Mouse (Mus musculus): Measurements from ENCODE around the gene Foxo4. TPM values are rescaled to one million over a fixed set of nuclear protein-coding genes. Genes with fewer than 3 reads are reported as not detected.

The Foxo4 gene
- total RNA-seq, 1 experiment from 2014 or later = 12.3 TPM

DNA sequence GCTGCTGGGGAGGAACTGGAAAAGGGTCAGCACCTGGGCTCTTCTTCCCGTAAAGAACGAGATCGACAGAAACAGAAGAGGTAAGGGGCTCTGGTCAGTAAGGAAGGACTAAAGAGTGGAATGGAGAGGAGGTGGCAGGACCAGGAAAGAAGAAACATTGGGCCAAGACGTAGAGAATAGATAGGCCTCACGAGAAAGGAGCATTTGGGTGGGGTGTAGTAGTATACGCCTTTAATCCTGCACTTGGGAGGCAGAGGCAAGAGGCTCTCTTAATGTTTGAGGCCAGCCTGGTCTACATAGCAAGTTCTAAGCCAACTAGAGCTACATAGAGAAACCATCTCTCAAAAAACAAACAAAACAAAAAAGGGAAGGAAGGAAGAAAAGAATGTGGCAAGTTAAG is 34.1 kb downstream of the Foxo4 start:
- ATAC-seq (replicated peaks; ENCODE audit: low read depth, poor library complexity, severe bottlenecking) = no peak

- ATAC-seq (replicated peaks; ENCODE audit: low read depth, poor library complexity, severe bottlenecking) = no peak
These were observed 34.7 kb downstream of the Foxo4 start for GRCm38 (mm10) chrX:101289037-101289436.

DNA sequence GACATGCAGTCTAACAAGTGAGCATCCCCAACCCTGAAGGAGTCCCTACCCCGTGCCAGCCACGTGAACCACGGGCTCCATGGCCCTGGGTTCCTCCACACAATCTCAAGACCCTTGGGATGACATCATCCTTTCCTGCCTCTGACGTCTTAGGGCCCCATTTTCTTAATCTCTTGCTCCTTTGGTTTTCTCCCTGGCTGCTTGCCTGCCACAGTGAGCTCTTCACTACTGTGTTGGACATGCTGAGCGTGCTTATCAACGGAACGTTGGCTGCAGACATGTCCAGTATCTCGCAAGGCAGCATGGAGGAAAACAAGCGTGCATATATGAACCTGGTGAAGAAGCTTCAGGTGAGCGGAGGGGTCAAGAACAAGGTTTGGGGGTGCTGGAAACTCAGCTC is 35.8 kb downstream of the Foxo4 start:
- no peak; the same call in 1 of the 2 replicates for ATAC-seq (replicated peaks; ENCODE audit: low read depth, poor library complexity, severe bottlenecking)

- no peak for ATAC-seq (replicated peaks; ENCODE audit: low read depth, poor library complexity, severe bottlenecking)
These were observed 44.7 kb downstream of the Foxo4 start, which contains the start of gene Nlgn3 for GRCm38 (mm10) chrX:101299055-101299454. Nlgn3 (plus strand) TSS chrX:101299168.

GRCm38 (mm10) chrX:101299473-101300426 is 45.4 kb downstream of the Foxo4 start:
- no peak for ATAC-seq (replicated peaks; ENCODE audit: low read depth, poor library complexity, severe bottlenecking)

GRCm38 (mm10) chrX:101300427-101301030 is 46.2 kb downstream of the Foxo4 start:
- no peak for ATAC-seq (replicated peaks; ENCODE audit: low read depth, poor library complexity, severe bottlenecking)

GRCm38 (mm10) chrX:101301654-101302053 is 47.3 kb downstream of the Foxo4 start:
- ATAC-seq (replicated peaks; ENCODE audit: low read depth, poor library complexity, severe bottlenecking) = no peak

GRCm38 (mm10) chrX:101304646-101305045 is 50.3 kb downstream of the Foxo4 start:
- no peak for ATAC-seq (replicated peaks; ENCODE audit: low read depth, poor library complexity, severe bottlenecking)

GRCm38 (mm10) chrX:101309299-101309698 is 55.0 kb downstream of the Foxo4 start:
- no peak for ATAC-seq (replicated peaks; ENCODE audit: low read depth, poor library complexity, severe bottlenecking)

Other genes with a start within 250 kb of the Foxo4 start
- not detected in 2 replicates for gene Tex11, start 194.9 kb upstream of the Foxo4 start, total RNA-seq (2017)
- gene Slc7a3, start 168.5 kb upstream of the Foxo4 start, total RNA-seq (2017) = 0.09 TPM in 1 of 2 replicates, not detected in the other
- gene Snx12, start 32.0 kb upstream of the Foxo4 start, total RNA-seq (2017) = 32.8 and 52.3 TPM in 2 replicates
- gene Gm614, start 9.5 kb downstream of the Foxo4 start, total RNA-seq (2017) = 0.27 TPM in 1 of 2 replicates, not detected in the other
- 35.9 and 53.9 TPM in 2 replicates for gene Il2rg, start 13.7 kb downstream of the Foxo4 start, total RNA-seq (2017)
- not detected in 2 replicates for gene Gm20489, start 14.5 kb downstream of the Foxo4 start, total RNA-seq (2017)
- 23.6 and 37.1 TPM in 2 replicates for gene Med12, start 19.5 kb downstream of the Foxo4 start, total RNA-seq (2017)
- not detected in 2 replicates for gene Nlgn3, start 44.6 kb downstream of the Foxo4 start, total RNA-seq (2017)
- gene Gjb1, start 121.8 kb downstream of the Foxo4 start, total RNA-seq (2017) = not detected in 2 replicates
- 45.9 and 53.1 TPM in 2 replicates for gene Zmym3, start 166.3 kb downstream of the Foxo4 start, total RNA-seq (2017)
- gene Nono, start 174.8 kb downstream of the Foxo4 start, total RNA-seq (2017) = 497 and 559 TPM in 2 replicates
- gene Itgb1bp2, start 194.6 kb downstream of the Foxo4 start, total RNA-seq (2017) = 0.58 and 0.87 TPM in 2 replicates

All from common myeloid progenitor, adult 5-6 weeks (primary cell).